Mouse (Mus musculus) liver, embryonic 14.5 days (tissue): ENCODE measurements around the gene Srcin1. TPM values are rescaled to one million over a fixed set of nuclear protein-coding genes. Genes with fewer than 3 reads are reported as not detected.

Experiments used
- ATAC-seq: fragments of 200-750 bp; cut with Nextera tagmentation; 2 replicates; pipeline ENCODE4 v1.8.0; 2017; ENCODE audit warnings: moderate number of reproducible peaks, mild to moderate bottlenecking, moderate library complexity; ENCODE audit not compliant: insufficient read depth
- DNase-seq, 3 experiments: peaks; one replicate each; pipeline ENCODE4 v3.0.0-alpha.2; 2012 to 2013; ENCODE audit warnings: low read depth in 3 of 3, low spot score in 3 of 3
- H3K27ac ChIP-seq: fragments of 300-500 bp; sonication (generic); 2 replicates; pipeline ENCODE4 v1.5.1; 2014; ENCODE audit warnings: moderate library complexity, mild to moderate bottlenecking, control low read depth, inconsistent platforms
- H3K27me3 ChIP-seq: fragments of 300-500 bp; sonication (generic); 2 replicates; pipeline ENCODE4 v1.6.1; 2014; ENCODE audit warnings: mild to moderate bottlenecking, low read length, moderate library complexity; ENCODE audit not compliant: control insufficient read depth, insufficient read depth
- H3K36me3 ChIP-seq: fragments of 300-500 bp; sonication (generic); replicated peaks from 2 replicates; pipeline ENCODE4 v1.6.1; 2014; ENCODE audit warnings: low read depth; ENCODE audit not compliant: control insufficient read depth, insufficient read depth
- H3K4me1 ChIP-seq, 2 experiments: fragments of 200-500 bp in 1 of 2; fragments of 300-500 bp in 1 of 2; sonication (generic) in 1 of 2; replicated peaks; 2 replicates each; pipeline ENCODE4 v1.6.1; 2012 to 2014; ENCODE audit warnings: antibody characterized with exemption in 1 of 2, inconsistent platforms in 1 of 2, low read length in 1 of 2; ENCODE audit not compliant: control insufficient read depth in 2 of 2, insufficient read depth in 2 of 2
- H3K4me2 ChIP-seq: fragments of 300-500 bp; sonication (generic); 2 replicates; pipeline ENCODE4 v1.6.1; 2014; ENCODE audit warnings: low read depth, mild to moderate bottlenecking, control low read depth, moderate library complexity
- H3K4me3 ChIP-seq, 2 experiments: fragments of 200-500 bp in 1 of 2; fragments of 300-500 bp in 1 of 2; sonication (generic) in 1 of 2; 2 replicates each; pipeline ENCODE4 v1.5.1; 2012 to 2014; ENCODE audit warnings: low read depth in 2 of 2, low read length in 2 of 2, mild to moderate bottlenecking in 2 of 2, control low read depth in 1 of 2, inconsistent platforms in 1 of 2, moderate library complexity in 1 of 2; ENCODE audit not compliant: insufficient read depth in 1 of 2
- H3K9ac ChIP-seq: fragments of 300-500 bp; sonication (generic); replicated peaks from 2 replicates; pipeline ENCODE4 v1.6.1; 2014; ENCODE audit warnings: mild to moderate bottlenecking, control low read depth, moderate library complexity
- H3K9me3 ChIP-seq: fragments of 300-500 bp; sonication (generic); 2 replicates; pipeline ENCODE4 v1.6.1; 2016; ENCODE audit warnings: low read length, mixed read lengths; ENCODE audit not compliant: control insufficient read depth
- CTCF ChIP-seq: IDR thresholded peaks from 2 replicates; pipeline ENCODE4 v1.5.1; 2016; ENCODE audit warnings: antibody characterized with exemption, low read depth, control low read depth
- EP300 ChIP-seq: IDR thresholded peaks from 2 replicates; pipeline ENCODE4 v1.6.1; 2016; ENCODE audit warnings: antibody characterized with exemption, low read depth
- WGBS: fragments of 180-500 bp; shearing (Covaris S2); extraction: QIAGEN DNeasy Blood & Tissue Kit; methylation state at CpG from one replicate; pipeline ENCODE4 v1.1.7; 2014; ENCODE audit not compliant: insufficient replicate concordance; 5-methylcytosine and 5-hydroxymethylcytosine counted together
- polyA plus RNA-seq, 2 experiments: library from polyadenylated mRNA; depleted of rRNA in 1 of 2; stranded (reverse) in 1 of 2; unstranded in 1 of 2; fragments of >200 nt; fragmentation: Nextera tagmentation in 1 of 2; extraction: Ambion mirVana in 1 of 2; gene quantifications; 2 replicates each; pipeline versions ENCODE4 v1.2.1 to v1.2.3; 2012 to 2014

Srcin1 gene
- polyA plus RNA-seq, 2 experiments, result 0.04 TPM; not detected in 1

DNA sequence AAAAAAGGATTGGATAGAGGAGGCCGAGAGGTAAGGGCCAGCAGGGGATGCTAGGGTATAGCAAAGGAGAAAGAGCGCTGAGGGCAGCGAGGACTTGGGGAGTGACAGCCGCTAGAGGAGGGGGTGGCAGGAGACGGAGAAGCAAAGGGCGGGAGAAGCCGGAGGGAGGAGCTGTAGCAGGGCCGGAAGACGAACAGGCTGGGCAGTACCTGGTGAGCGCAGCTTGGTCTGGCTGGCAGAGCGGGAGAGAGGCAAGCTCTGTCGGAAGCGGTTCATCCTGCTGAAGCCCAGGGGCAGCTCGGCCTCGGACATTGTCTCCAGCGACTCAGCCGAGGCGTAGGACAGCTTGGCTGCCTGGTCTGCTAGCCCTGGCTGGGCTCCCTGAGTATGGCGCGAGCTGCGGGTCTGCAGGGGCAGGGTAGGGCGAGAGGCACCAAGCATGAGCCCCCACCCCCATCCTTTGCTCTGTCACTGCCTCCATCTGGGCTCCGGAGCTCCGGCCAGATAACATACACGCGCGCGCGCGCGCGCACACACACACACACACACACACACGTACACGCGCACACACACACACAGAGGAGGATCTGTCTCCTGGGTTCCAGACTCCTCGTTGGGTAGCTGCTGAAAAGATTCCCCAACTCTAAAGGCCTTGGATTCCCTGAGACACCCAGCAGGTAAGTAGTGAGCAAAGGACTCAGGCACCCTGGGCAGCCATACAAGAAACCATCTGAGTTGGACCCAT lies 39.0 kb downstream of the Srcin1 start:
- Histone ChIP-seq H3K27me3 (peaks cover 66% of the 10 kb centered on the region), H3K27ac (no peak overlapping the region), H3K36me3 (no peaks in the 10 kb centered on the region), H3K4me2 (peak overlapping the region; percentile 13; the same call in 1 of the 2 replicates), H3K4me1 (0 out of 4 replicates have a peak, but pooled peaks cover 0 to 2% of the 10 kb centered on the region in 2 experiments), H3K4me3 (peak overlapping the region in 1 of 2 experiments; percentile 13; a peak in 1 of 4 replicates), H3K9me3 (no peaks in the 10 kb centered on the region), H3K9ac (no peak overlapping the region)
- no peak for ATAC-seq
- WGBS, result 1% methylated on average over 36 of the region's 36 CpGs
- no peak for DNase-seq
- TF ChIP-seq EP300, result no peak
- no peak for TF ChIP-seq CTCF

DNA sequence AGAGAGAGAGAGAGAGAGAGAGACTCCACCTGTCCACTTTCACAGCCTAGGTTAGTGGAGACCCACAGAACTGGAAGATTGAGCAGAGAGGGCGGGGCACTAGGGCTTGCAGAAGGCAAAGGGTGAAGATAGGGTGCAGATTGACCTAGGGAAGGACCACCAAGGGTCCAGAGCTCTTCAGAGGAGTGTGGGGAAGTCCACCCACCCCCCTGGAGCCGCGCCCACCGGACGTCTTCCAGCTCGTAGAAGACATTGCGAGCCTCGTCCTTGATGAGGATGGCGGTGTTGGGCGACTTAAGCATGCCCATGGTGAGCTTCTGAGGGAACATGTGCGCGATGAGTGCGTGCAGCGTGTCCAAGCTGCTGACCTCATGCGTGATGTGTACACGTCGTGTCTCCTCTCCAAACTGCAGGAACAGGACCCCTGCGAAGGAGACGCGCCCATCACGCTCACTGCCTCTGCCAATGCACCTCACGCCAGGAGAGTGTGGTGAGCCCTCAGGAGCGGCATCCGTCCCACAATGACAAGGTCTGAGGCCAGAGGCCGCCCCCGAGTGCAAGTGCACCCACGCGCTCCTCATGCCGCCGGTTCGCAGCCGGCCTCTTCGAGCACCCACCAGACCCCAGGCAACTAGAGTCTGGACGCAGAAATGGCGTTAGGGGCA lies 39.8 kb downstream of the Srcin1 start:
- H3K4me2 ChIP-seq, result no peak overlapping the region

DNA sequence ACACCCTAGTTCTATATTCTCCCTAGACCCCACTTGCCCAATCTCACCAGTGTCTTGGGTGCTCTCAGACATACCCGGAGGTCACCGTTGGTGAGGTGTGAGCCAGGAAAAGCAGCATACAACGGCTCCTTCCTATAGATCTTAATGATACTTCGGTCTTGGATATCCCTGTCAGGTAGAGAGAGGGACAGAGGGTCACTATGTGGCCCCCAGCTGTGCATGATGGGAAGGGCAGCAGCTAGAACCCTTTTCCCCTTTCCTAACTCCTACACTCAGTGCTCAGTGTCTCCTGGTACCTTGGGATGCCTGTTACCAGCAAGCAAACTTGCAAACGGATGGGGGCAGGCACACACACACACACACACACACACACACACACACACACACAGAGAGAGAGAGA lies 40.3 kb downstream of the Srcin1 start:
- WGBS, result 26% methylated on average over 5 of the region's 5 CpGs
- Histone ChIP-seq H3K9ac (no peak overlapping the region), H3K9me3 (no peaks in the 10 kb centered on the region), H3K27ac (no peak overlapping the region), H3K4me3 (no peak overlapping the region), H3K27me3 (peaks cover 73% of the 10 kb centered on the region), H3K4me1 (0 out of 4 replicates have a peak, but pooled peaks cover 0 to 3% of the 10 kb centered on the region in 2 experiments), H3K4me2 (no peak overlapping the region), H3K36me3 (no peaks in the 10 kb centered on the region)
- DNase-seq, result no peak
- no peak for TF ChIP-seq CTCF
- no peak for TF ChIP-seq EP300
- ATAC-seq, result no peak

More for the DNA sequence above, 39.8 kb downstream of the Srcin1 start:
- H3K4me3 ChIP-seq, result no peak overlapping the region
- H3K4me1 ChIP-seq, result 0 out of 4 replicates have a peak, but pooled peaks cover 0 to 3% of the 10 kb centered on the region in 2 experiments
- TF ChIP-seq CTCF (no peak), EP300 (no peak)
- peaks cover 68% of the 10 kb centered on the region for H3K27me3 ChIP-seq
- no peaks in the 10 kb centered on the region for H3K9me3 ChIP-seq
- WGBS, result 7% methylated on average over 35 of the region's 35 CpGs
- no peak overlapping the region for H3K9ac ChIP-seq
- no peaks in the 10 kb centered on the region for H3K36me3 ChIP-seq
- ATAC-seq (no peak), DNase-seq (no peak)
- no peak overlapping the region for H3K27ac ChIP-seq

GRCm38 (mm10) chr11:97535308-97535630 lies 40.7 kb downstream of the Srcin1 start:
- H3K27ac ChIP-seq, result no peak overlapping the region
- no peak for ATAC-seq
- H3K27me3 ChIP-seq, result peaks cover 73% of the 10 kb centered on the region
- H3K9ac ChIP-seq, result no peak overlapping the region
- H3K4me2 ChIP-seq, result no peak overlapping the region
- no peak for DNase-seq
- 21% methylated on average over 5 of the region's 5 CpGs for WGBS
- H3K9me3 ChIP-seq, result no peaks in the 10 kb centered on the region
- TF ChIP-seq EP300 (no peak), CTCF (no peak)
- no peak overlapping the region for H3K4me3 ChIP-seq
- 0 out of 4 replicates have a peak, but pooled peaks cover 0 to 3% of the 10 kb centered on the region in 2 experiments for H3K4me1 ChIP-seq
- H3K36me3 ChIP-seq, result no peaks in the 10 kb centered on the region
